Mouse (Mus musculus) liver, embryonic 14.5 days (tissue): ENCODE measurements around the gene Zfp354a.
A peak's percentile ranks its signal among the peaks of the same experiment; 100 is the strongest.

Experiments
- CTCF ChIP-seq: IDR thresholded peaks from 2 replicates; pipeline ENCODE4 v1.5.1; 2016; ENCODE audit warnings: antibody characterized with exemption, low read depth, control low read depth
- EP300 ChIP-seq: IDR thresholded peaks from 2 replicates; pipeline ENCODE4 v1.6.1; 2016; ENCODE audit warnings: antibody characterized with exemption, low read depth

DNA sequence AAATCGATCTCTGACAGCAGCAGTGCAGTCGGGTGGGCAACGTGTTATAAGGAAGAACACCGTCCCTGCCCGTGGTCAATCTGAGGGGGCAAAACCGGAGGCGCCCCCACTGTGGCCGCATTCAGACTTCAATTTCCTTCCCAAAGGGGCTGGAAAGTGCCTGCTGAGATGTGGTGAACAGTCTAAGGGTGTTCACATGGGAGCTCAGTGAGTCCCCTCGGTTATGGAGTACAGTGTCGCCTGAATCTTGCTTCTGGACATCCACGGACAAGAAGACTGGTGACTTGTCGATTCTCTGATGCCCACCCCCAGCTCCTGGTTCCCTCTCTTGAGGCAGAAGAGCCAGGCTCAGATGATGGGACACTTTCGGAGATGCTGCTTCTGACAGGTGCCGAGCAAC is 583 bp downstream of the Zfp354a start:
- TF ChIP-seq EP300 = no peak
- 0 out of 2 replicates have a peak, but pooled peaks have one; percentile 1 for TF ChIP-seq CTCF
